Mouse (Mus musculus) CD4-positive helper T cell, adult 2 months (primary cell): ENCODE data around the gene Tpcn2.

ENCODE experiments used
- DNase-seq: peaks from one replicate; pipeline ENCODE4 v3.0.0-alpha.2; 2012; ENCODE audit warnings: low read depth, missing footprints, low spot score

The Tpcn2 gene

GRCm38 (mm10) chr7:145283487-145284187 lies at the start of gene Tpcn2:
Gene Tpcn2, minus strand, starts transcription at chr7:145284011.
- peak; percentile 91 for DNase-seq

GRCm38 (mm10) chr7:145332376-145333041 lies 48.7 kb upstream of the Tpcn2 start:
- no peak for DNase-seq

DNA sequence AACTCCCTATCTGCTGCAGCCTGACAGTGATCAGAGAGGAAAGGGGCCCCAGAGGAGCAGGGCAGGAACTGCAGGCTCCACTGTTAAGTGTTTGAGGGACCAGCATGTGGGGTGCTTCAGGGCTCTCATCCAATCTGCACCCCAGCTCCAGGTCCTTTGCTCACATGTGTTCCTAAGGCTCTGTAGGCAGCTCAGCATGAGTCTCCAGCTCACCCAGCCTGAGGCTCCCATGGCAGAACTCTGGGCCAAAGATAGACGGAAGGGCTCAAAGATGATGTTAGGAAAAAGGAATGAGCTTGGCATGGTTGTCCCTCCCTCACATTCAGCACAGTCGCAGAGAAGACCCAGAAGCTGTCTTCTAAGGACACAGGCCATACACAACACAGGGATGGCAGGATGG lies 46.8 kb upstream of the Tpcn2 start:
- no peak for DNase-seq

- no peak for DNase-seq
Measured at GRCm38 (mm10) chr7:145329982-145330381, 46.2 kb upstream of the Tpcn2 start.

DNA sequence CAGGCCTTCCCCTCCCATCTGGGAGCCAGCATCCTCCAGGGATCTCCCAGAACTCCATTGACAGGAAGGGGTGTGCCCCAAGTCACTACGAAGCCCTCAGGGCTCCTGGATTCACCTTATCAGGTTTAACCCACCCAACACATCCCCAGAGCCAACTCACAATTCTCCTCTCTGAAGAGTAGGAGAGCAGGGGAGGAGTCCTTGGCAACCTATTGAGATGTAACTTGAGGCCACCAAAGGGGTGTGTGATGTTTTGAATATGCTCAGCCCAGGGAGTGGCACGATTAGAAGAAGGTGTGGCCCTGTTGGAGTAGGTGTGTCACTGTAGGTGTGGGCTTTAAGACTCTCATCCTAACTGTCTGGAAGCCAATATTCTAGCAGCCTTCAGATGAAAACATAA lies 41.9 kb upstream of the Tpcn2 start:
- DNase-seq, result no peak

- no peak for DNase-seq
Measured at GRCm38 (mm10) chr7:145323607-145324006, 39.8 kb upstream of the Tpcn2 start.

DNA sequence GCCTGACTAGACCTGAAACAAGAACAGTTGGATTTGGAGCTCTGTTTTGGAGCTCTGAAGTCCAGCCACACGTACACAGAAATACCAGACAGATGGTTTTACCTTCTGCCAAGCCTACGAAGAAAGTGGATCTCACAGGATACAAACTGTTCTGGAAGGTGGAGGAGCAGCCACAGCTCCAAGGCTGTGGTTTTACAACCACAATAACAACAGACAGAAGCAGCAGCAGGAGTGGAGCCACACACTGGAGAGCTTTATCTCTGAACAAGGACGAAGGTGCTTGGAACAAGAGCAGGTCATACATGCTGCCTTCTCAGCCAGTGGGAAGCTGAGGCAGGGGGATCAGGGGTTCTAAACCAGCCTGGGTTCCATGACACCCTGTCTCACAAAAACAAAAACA lies 35.7 kb upstream of the Tpcn2 start:
- no peak for DNase-seq

- no peak for DNase-seq
Measured at GRCm38 (mm10) chr7:145317522-145317921, 33.7 kb upstream of the Tpcn2 start.

DNA sequence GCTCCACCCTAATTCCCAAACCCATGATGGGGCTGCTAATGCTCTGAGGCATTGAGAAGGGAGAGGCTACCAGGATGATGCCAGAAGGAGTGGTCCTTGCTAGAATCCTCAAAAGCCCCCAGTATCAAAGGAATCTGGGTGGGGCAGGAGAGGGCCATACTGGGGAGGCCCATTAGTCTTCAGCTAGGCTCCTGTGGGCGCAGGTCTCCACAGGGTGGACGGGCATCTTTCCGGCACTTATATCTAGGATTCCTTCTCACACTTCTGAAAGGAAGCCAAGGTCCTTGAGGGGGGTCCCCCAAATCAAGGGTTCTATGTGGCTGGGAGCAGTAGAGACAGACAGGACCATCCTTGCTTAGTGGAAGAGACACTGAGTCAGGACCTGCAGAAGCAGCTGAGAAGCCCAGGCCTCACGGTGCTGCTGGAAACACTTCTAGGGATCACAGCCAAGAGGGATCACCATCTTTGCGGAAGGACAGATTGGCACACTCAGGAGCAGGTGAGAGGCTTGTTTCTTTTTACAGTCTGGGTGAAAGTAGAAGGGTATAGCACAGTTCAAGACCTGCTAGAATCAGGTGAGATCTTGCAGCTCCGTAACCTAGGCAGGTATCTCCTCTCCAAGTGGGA lies 31.1 kb upstream of the Tpcn2 start, which contains the start of gene Mrgprd:
Gene Mrgprd, plus strand, starts transcription at position 51 of the 627 bp plus-strand sequence.
- no peak for DNase-seq

DNA sequence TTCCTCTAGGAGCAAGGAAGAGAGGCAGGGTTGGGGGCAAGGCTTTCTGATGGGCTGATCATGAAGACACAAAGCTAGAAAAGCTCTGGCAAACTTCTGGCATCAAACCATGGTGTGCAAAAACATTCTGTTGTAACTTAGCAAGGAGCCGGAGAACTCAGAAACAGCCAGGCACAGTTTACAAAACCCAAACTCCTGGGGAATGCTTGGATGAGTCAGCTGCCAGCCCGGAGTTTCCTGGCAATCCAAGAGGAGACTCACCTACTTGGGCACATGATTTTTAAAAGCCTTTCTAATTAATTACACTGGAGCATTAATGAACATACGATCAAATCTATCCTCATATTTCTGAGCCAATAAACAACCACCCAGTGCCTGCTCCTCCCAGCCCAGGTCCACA lies 28.3 kb upstream of the Tpcn2 start:
- no peak for DNase-seq

- no peak for DNase-seq
Measured at GRCm38 (mm10) chr7:145310526-145310925, 26.7 kb upstream of the Tpcn2 start.

DNA sequence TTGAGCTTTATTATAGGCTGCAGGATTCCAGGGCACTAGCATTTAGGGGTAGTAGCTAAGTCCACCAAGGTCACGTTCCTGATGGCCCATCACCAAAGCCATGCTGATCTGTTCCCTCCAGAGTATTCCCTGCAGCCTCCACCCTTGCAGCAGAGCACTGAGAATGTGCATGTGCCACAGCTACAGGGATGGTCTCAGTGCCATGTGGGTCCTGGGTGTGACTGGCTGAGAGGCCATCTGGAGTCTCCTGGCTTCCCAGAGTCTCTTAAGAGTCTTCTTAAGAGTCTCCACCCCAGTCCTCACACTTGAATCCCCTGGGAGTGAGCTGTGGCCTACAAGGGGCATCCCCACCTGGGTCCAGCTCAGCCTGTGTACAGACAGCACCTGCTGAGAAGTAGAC lies 26.1 kb upstream of the Tpcn2 start:
- DNase-seq, result no peak

DNA sequence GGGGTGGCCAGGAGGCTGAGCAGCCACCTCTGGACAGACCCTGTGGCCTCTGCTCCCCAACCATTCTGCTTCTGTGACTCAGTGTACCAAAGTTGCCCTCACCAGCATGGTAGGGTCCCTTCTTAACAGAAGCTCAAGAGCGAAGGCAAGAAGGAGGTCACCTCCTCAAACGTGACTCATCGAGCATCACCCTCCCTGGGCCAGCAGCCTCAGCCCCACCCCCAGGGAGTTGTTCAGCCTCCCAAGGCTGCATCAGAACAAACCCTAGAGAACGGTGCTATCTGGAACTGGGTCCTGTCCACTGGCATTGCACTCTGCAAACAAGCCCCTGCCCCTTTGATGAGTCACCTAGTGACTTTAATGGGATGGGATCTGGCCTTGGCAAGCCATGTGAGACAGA lies 25.1 kb upstream of the Tpcn2 start:
- no peak for DNase-seq

- DNase-seq, result no peak
Measured at GRCm38 (mm10) chr7:145308061-145308675, 24.4 kb upstream of the Tpcn2 start.

- DNase-seq, result no peak
Measured at GRCm38 (mm10) chr7:145307636-145308035, 23.8 kb upstream of the Tpcn2 start.

DNA sequence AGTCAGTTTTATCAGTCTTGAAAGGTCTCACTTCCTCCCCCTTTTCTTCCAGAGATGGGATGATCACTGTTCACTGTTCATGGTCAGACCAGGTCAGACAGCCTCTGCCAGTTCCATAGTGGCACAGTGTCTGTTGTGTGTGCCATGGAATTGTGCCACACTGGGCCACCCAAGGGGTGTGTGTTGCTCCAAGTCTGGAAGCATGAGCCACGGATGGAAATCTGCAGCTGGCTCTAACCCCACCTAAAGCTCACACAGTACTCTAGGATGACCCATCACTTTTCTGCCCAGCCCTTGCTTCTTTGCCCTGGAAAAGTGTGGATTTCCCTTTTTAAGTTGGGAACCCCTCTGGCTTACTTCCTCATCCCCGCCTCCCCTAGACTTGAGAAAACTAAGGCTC lies 20.3 kb upstream of the Tpcn2 start:
- no peak for DNase-seq

GRCm38 (mm10) chr7:145302488-145303285 lies 18.9 kb upstream of the Tpcn2 start:
- no peak for DNase-seq

- DNase-seq, result no peak
Measured at GRCm38 (mm10) chr7:145301341-145302005, 17.7 kb upstream of the Tpcn2 start.

DNA sequence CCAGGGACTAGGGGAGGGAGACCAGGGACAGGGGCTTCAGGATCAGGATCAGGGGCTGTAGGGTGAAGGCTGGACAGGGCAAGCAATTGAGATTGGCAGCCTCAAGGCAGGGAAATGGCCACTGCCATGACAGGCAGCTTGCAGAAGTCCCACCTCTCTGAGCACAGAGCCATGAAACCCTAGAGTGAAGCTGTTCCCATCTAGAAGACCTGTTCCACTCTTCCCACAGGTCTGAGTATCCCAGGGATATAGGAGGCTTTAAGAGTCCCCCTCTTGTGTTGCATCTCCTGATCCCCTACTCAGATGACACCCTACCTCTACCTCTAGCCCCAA lies 17.2 kb upstream of the Tpcn2 start:
- DNase-seq, result no peak

GRCm38 (mm10) chr7:145300321-145301007 lies 16.7 kb upstream of the Tpcn2 start, which contains the start of gene Mrgprf:
Gene Mrgprf, plus strand, starts transcription at chr7:145300828.
- DNase-seq, result no peak
